Mouse (Mus musculus) lung, embryonic 15.5 days (tissue): ENCODE data around the gene Samd1. TPM values are rescaled to one million over a fixed set of nuclear protein-coding genes. Genes with fewer than 3 reads are reported as not detected.
"Not testable (repeated sequence)": the region's sequence is repeated elsewhere in the genome, so short reads cannot be mapped to it uniquely, and the experiment has no call there.

Experiments used
- ATAC-seq: fragments of 200-750 bp; cut with Nextera tagmentation; 2 replicates; pipeline ENCODE4 v1.8.0; 2017; ENCODE audit warnings: moderate number of reproducible peaks, borderline replicate concordance; ENCODE audit not compliant: low FRiP score, low TSS enrichment; ENCODE audit errors: extremely low read depth
- H3K27ac ChIP-seq: fragments of 300-500 bp; sonication (generic); 2 replicates; pipeline ENCODE4 v1.5.1; 2015; ENCODE audit warnings: moderate library complexity, mild to moderate bottlenecking, inconsistent platforms
- H3K27me3 ChIP-seq: fragments of 300-500 bp; sonication (generic); 2 replicates; pipeline ENCODE4 v1.6.1; 2015; ENCODE audit warnings: inconsistent platforms
- H3K36me3 ChIP-seq: fragments of 300-500 bp; sonication (generic); 2 replicates; pipeline ENCODE4 v1.6.1; 2015; ENCODE audit warnings: inconsistent platforms
- H3K4me1 ChIP-seq: fragments of 300-500 bp; sonication (generic); 2 replicates; pipeline ENCODE4 v1.6.1; 2015; ENCODE audit warnings: inconsistent platforms
- H3K4me2 ChIP-seq: fragments of 300-500 bp; sonication (generic); 2 replicates; pipeline ENCODE4 v1.6.1; 2015; ENCODE audit warnings: inconsistent platforms, mild to moderate bottlenecking, moderate library complexity
- H3K4me3 ChIP-seq: fragments of 300-500 bp; sonication (generic); 2 replicates; pipeline ENCODE4 v1.5.1; 2015; ENCODE audit warnings: mild to moderate bottlenecking, inconsistent platforms
- H3K9ac ChIP-seq: fragments of 300-500 bp; sonication (generic); 2 replicates; pipeline ENCODE4 v1.6.1; 2015; ENCODE audit warnings: inconsistent platforms
- H3K9me3 ChIP-seq: fragments of 300-500 bp; sonication (generic); 2 replicates; pipeline ENCODE4 v1.6.1; 2016; ENCODE audit warnings: inconsistent platforms
- WGBS: fragments of 180-500 bp; shearing (Covaris S2); methylation state at CpG from one replicate; pipeline ENCODE4 v1.1.7; 2015; 5-methylcytosine and 5-hydroxymethylcytosine counted together
- polyA plus RNA-seq: library from polyadenylated mRNA; unstranded; fragments of >200 nt; fragmentation: Nextera tagmentation; extraction: Ambion mirVana; gene quantifications from 2 replicates; pipeline ENCODE4 v1.2.1, GENCODE M21; 2015

Gene Samd1
- polyA plus RNA-seq, 1 experiment from 2014 or later, result 11.3 TPM

DNA sequence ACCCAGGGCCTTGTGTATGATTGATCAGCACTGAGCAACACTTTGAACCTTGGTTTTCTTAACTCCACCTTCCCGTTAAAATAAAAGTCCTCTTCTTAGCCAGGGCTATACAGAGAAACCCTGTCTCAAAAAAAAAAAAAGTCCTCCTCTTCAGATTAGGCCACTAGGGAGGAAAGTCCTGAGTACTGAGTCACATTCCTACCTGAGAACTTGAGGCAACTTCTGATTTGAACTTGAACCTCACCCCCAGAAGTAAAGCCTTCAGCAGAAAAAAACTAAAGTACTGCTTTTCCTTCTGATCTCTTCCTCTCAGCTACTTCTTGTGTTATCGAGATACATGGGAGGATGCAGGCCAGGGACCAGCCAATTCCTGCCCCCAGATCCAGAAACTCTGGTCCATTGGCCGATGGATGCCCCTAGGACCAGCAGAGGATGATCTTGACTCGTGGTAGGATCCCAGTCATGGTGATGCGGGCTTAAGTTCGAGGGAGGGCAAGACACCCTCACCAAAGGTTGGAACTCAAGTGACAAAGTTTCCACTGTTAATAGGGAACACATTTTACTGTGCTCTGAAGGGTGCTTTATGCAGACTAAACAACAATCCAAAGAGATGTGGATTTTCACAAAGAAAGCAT is 6.3 kb downstream of the Samd1 start:
- peaks cover 44% of the 10 kb centered on the region for H3K4me1 ChIP-seq
- peak overlapping the region; percentile 84 for H3K4me2 ChIP-seq
- H3K27me3 ChIP-seq, result 0 out of 2 replicates have a peak, but pooled peaks cover 2% of the 10 kb centered on the region
- H3K4me3 ChIP-seq, result peak overlapping the region; percentile 53; the same call in 1 of the 2 replicates
- H3K27ac ChIP-seq, result peak overlapping the region; percentile 85; the same call in 1 of the 2 replicates
- peaks cover 25% of the 10 kb centered on the region for H3K36me3 ChIP-seq
- no peaks in the 10 kb centered on the region for H3K9me3 ChIP-seq
- 0 out of 2 replicates have a peak overlapping the region, but pooled peaks have one; percentile 51 for H3K9ac ChIP-seq
- WGBS, result 67% methylated on average over 6 of the region's 6 CpGs
- ATAC-seq, result no peak

DNA sequence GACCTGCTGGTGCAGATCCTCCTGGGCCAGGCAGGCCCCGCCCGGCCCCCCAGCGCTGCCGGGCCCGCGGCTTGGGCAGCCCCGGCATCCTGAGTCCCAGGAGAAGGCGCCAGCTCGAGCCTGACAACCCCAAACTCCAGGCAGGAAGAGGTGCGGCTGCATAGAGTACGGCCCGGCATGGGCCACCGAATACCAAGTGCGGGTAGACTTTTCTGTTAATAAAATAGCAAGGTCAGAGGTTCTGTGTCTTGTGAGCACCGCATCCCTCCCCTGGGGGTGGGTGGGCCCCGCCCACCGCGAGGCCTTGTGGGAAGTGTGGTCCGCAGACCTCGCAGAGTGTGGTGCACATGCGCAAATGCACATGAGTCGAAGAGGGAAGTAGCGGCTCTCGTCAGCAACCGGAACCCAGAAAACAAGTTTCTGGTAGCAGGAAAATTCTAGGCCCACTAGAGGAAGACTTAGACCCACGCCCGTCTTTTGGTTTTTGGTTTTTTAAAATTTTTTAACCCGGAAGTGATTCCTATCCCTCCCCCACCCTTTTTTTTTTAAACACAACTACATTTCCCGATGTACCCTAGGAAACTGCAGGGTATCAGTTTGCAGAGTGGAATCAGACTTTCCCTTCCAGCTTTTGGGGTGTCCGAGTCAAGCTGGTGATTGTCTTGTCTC is 7.2 kb downstream of the Samd1 start:
- Histone ChIP-seq H3K4me1 (peaks cover 37% of the 10 kb centered on the region), H3K4me2 (peak overlapping the region; percentile 84), H3K27me3 (0 out of 2 replicates have a peak, but pooled peaks cover 3% of the 10 kb centered on the region), H3K9me3 (no peaks in the 10 kb centered on the region), H3K4me3 (peak overlapping the region; percentile 53), H3K9ac (peak overlapping the region; percentile 51), H3K27ac (peak overlapping the region; percentile 85), H3K36me3 (peaks cover 20% of the 10 kb centered on the region)
- ATAC-seq, result peak; percentile 85; the same call in 1 of the 2 replicates
- WGBS, result 1% methylated on average over 30 of the region's 30 CpGs

DNA sequence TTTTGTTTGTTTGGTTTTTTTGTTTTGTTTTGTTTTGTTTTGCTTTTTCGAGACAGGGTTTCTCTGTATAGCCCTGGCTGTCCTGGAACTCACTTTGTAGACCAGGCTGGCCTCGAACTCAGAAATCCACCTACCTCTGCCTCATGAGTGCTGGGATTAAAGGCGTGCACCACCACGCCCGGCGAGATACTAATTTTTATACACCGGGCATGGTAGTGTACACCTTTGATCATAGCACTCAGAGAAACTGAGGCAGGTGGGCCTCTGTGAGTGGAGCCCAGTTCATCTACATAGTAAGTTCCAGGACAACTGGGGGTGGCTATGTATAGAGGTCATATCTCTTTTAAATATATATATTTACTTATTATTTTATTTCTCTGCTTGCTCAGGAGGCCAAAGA is 8.0 kb downstream of the Samd1 start:
- H3K9ac ChIP-seq, H3K4me3 ChIP-seq, H3K27me3 ChIP-seq, ATAC-seq, H3K9me3 ChIP-seq: not testable (repeated sequence)
- WGBS, result 89% methylated on average over 7 of the region's 7 CpGs
- Histone ChIP-seq H3K27ac (peak overlapping the region; percentile 85; the same call in 1 of the 2 replicates), H3K4me1 (peaks cover 36% of the 10 kb centered on the region), H3K4me2 (peak overlapping the region; percentile 84; the same call in 1 of the 2 replicates), H3K36me3 (peaks cover 12% of the 10 kb centered on the region)

DNA sequence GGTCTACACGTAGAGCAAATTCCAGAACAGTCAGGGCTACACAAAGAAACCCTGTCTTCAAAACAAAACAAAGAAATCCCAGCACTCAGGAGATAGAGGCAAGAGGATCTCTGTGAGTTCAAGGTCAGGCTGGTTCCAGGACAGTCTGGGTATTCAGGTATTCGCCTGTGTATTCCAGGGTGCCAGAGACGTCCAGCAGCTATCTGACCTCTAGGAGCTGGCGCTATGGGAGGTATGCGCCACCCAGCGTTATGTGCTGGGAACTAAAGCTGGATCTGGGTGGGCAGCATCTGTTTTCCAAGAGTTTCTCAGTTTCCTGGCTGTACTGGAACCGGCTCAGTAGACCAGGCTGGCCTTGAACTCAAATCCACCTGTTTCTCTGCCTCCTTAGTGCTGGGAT is 10.9 kb downstream of the Samd1 start:
- Histone ChIP-seq H3K4me3 (no peak overlapping the region), H3K9me3 (no peaks in the 10 kb centered on the region), H3K4me2 (no peak overlapping the region), H3K27me3 (peaks cover 37% of the 10 kb centered on the region), H3K4me1 (peaks cover 46% of the 10 kb centered on the region), H3K27ac (no peak overlapping the region), H3K36me3 (no peaks in the 10 kb centered on the region), H3K9ac (no peak overlapping the region)
- no peak for ATAC-seq
- 21% methylated on average over 7 of the region's 7 CpGs for WGBS

DNA sequence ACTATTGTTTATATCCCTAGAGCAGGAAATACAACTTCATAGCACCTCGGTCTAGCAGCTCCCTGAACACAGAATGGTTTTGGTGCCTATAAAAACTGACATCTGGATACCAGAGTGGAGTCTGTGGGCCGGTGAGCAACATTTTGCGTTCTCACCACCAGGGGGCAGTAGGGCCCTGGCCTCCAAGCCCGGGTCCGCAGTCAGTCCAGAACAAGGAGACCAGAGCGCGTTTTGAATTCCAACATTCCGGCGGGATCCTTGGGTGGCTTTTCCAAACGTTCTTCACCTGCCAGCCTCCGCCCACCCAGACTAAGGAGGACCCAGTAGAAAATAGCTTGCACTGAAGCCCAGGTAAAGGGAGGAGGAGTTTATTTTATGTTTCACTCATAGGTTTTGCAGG is 12.4 kb downstream of the Samd1 start:
- Histone ChIP-seq H3K27ac (no peak overlapping the region), H3K9me3 (no peaks in the 10 kb centered on the region), H3K4me2 (peak overlapping the region; percentile 99), H3K4me3 (peak overlapping the region; percentile 51; the same call in 1 of the 2 replicates), H3K36me3 (no peaks in the 10 kb centered on the region), H3K4me1 (peaks cover 35% of the 10 kb centered on the region), H3K9ac (no peak overlapping the region), H3K27me3 (peaks cover 45% of the 10 kb centered on the region)
- WGBS, result under 1% methylated on average over 11 of the region's 11 CpGs
- 0 out of 2 replicates have a peak, but pooled peaks have one; percentile 5 for ATAC-seq

DNA sequence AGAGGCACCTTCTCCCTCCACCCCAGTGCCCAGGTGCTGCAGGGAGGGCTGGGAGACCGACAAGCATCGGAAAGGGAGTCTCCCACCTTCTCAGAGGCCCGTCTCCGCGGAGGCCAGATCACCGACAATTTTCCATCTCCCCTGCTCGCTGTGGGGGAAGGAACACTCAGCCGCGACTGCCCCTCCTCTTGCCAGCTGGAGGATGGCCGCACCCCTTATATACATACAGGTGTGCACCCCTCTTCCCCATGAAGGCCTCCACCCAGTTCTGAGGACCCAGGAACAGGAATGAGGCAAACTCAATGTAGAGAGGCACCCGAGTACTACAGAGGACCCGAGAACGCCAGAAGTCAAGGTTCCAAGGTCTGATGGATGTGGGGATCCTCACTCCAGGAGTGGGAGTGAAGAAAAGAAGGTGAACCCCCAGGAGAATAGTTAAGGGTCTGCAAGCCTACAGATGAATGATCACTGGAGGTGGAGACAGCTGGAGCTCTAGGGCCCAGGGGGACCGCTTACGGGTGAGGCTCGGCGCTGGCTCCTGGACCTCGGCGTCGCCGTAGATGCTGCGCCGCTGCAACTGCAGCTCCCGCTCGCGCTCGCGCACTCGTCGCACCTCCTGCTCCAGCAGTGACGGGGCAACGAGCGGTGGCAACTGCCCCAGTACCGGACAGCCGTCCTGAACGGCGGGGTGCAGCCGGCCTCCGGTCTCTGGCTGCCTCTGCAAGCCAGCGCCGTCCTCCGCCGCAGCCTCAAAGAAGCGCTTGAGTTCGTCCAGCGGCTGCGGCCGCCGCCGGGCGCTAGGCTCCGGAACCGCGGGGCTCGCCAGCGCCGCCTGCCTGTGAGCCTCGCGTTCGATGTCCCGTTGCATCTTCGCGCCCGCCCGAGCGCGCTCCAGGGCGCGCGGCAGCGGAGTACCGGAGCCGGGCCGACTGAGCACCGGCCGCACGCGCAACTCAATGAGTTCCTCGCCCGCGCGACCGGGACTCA is 13.4 kb downstream of the Samd1 start:
- Histone ChIP-seq H3K9ac (peak overlapping the region; percentile 48), H3K27ac (no peak overlapping the region), H3K9me3 (no peaks in the 10 kb centered on the region), H3K4me1 (peaks cover 31% of the 10 kb centered on the region), H3K4me3 (peak overlapping the region; percentile 51), H3K4me2 (peak overlapping the region; percentile 99), H3K36me3 (no peaks in the 10 kb centered on the region), H3K27me3 (peaks cover 45% of the 10 kb centered on the region)
- WGBS, result 1% methylated on average over 74 of the region's 83 CpGs
- peak; percentile 25; the same call in 1 of the 2 replicates for ATAC-seq

DNA sequence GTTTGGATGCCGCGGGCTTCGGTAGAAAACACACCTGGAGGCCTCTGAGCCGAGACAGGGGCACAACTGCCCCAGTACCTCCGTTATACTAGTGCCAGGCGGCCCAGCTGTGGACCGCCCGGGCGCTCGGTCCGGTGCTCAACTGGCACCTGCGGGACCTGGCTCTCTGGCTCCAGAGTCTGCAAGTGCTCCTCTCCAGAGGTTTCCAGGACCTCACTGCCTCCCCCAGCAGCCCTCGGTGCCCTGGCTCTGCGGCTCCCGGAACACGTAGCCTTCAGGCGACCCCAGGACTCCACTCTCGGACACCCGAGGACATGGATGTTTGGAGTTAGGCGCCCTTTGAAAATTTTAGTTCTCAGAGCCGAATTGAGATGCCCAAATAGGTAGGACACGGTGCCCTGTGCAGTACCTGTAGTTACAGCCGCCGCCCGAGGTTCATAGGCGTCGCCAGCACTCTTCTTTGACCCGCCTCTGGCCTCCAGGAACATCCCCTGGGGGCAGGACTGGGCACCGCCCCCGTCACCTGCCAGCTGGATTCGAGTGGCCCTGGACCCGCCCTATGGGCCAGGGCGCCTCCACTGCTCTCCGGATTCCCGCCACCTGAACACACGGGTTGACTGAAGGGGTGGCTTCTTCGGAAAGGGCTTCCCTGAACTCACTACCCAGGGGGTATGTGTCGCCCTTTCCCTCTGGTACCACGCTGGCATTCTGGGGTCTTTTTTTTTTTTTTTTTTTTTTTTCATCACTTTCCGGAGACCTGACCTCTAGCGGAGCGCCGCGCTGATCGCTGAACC is 14.4 kb downstream of the Samd1 start, which contains the start of gene 2210011C24Rik:
TSS of gene 2210011C24Rik (minus strand) at position 467 of the 794 bp plus-strand sequence.
- H3K4me2 ChIP-seq, result peak within 1 kb of the TSS; percentile 99
- no peak within 1 kb of the TSS for H3K27ac ChIP-seq
- peaks cover 31% of the 10 kb centered on the region for H3K4me1 ChIP-seq
- 2% methylated on average over 45 of the region's 45 CpGs for WGBS
- ATAC-seq, result peak; percentile 52; the same call in 1 of the 2 replicates
- no peaks in the 10 kb centered on the region for H3K9me3 ChIP-seq
- peaks cover 45% of the 10 kb centered on the region for H3K27me3 ChIP-seq
- H3K9ac ChIP-seq, result peak within 1 kb of the TSS; percentile 48
- H3K4me3 ChIP-seq, result peak within 1 kb of the TSS; percentile 51
- no peaks in the 10 kb centered on the region for H3K36me3 ChIP-seq

DNA sequence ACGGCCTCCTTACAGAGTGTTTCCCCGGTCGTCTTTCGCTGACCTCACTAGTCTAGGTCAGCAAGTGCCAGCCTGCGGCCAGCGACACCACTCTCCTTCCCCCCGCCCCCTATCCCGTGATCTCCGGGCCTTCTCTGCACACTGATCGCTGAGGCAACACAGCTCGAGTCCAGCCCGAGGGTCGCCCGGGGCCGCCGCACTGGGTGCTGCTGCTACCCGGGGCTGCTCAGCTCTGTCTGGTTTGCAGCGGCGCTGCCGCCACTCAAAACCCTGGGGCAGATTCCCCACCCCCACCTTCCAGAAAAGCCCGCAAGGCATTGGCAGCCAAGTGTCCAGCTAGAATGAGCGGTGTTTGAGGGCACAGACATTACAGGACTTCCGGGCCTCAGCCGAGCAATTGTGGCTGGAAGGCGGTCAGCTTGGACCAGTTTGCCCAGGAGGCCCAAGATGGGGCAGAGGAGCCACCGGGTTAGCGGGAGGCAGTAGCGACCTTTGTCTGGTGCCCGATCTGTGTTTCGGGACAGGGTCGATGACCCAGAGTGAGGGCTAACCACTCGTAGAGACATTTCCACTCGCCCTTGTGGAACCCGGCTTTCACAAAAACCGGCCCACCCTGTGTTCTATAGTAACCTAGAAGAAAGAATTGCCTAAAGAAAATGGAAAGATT is 15.2 kb downstream of the Samd1 start:
- no peak overlapping the region for H3K9ac ChIP-seq
- no peaks in the 10 kb centered on the region for H3K36me3 ChIP-seq
- no peak for ATAC-seq
- H3K4me1 ChIP-seq, result peaks cover 31% of the 10 kb centered on the region
- WGBS, result 9% methylated on average over 35 of the region's 35 CpGs
- no peaks in the 10 kb centered on the region for H3K9me3 ChIP-seq
- H3K4me2 ChIP-seq, result peak overlapping the region; percentile 99
- H3K4me3 ChIP-seq, result peak overlapping the region; percentile 51
- no peak overlapping the region for H3K27ac ChIP-seq
- peaks cover 45% of the 10 kb centered on the region for H3K27me3 ChIP-seq

DNA sequence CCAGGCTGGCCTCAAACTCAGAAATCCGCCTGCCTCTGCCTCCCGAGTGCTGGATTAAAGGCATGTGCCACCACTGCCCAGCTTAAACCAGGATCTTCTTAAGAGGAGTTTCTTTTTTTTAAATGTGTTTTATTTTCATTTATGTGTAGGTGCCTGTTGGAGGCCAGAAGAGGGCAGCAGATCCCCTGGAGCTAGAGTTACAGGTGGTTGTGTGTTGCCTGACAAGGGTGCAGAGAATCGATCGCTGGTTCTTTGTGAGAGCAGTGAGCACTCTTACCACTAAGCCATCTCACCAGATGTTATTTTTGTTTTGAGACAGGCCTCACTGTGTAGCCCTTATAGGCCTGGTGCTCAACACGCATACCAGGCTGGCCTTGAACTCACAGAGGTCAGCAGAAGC is 18.4 kb downstream of the Samd1 start:
- Histone ChIP-seq H3K4me2 (no peak overlapping the region), H3K9me3 (no peaks in the 10 kb centered on the region), H3K36me3 (no peaks in the 10 kb centered on the region), H3K4me1 (peaks cover 27% of the 10 kb centered on the region), H3K9ac (no peak overlapping the region), H3K4me3 (no peak overlapping the region), H3K27me3 (peaks cover 44% of the 10 kb centered on the region), H3K27ac (no peak overlapping the region)
- ATAC-seq, result no peak
- 92% methylated on average over 5 of the region's 5 CpGs for WGBS

DNA sequence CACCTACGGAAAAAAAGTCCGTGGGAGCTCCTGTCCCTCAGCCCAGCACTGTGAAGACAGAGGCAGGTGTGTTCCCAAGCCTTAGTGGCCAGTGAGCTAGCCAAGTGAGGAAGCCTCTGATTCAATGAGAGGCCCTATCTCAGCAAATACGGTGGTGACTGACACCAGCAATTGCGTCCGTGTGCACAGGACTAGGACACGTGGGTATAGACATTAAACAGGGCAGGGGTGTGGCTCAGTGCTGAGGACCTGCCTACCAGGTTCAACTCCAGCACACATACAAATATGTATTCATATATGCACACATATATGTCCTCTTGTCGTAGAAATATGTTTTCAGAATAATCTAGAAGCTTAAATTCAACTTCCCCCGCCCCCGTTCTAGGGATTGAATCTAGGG is 22.3 kb downstream of the Samd1 start:
- Histone ChIP-seq H3K4me3 (no peak overlapping the region), H3K27ac (no peak overlapping the region), H3K4me1 (peaks cover 41% of the 10 kb centered on the region), H3K9ac (no peak overlapping the region), H3K36me3 (no peaks in the 10 kb centered on the region), H3K4me2 (no peak overlapping the region), H3K27me3 (peaks cover 25% of the 10 kb centered on the region; the same call in 1 of the 2 replicates), H3K9me3 (no peaks in the 10 kb centered on the region)
- 71% methylated on average over 9 of the region's 9 CpGs for WGBS
- ATAC-seq, result no peak
